Mouse (Mus musculus): ENCODE measurements around the gene Sh3rf3.

GRCm38 (mm10) chr10:59106644-59107043 lies 293.5 kb downstream of the Sh3rf3 start:
- TF ChIP-seq MAFK (IDR thresholded peaks at IDR 0.05; ENCODE audit: insufficient read depth, low read depth, low read length), result no peak
- TF ChIP-seq CHD2 (IDR thresholded peaks at IDR 0.05; ENCODE audit: low read depth, low read length), result no peak
- TF ChIP-seq HCFC1 (IDR thresholded peaks at IDR 0.05; ENCODE audit: borderline replicate concordance, insufficient read depth, low read length), result no peak
- no peak for TF ChIP-seq ZC3H11A (IDR thresholded peaks at IDR 0.05; ENCODE audit: borderline replicate concordance, low read depth, low read length)
- TF ChIP-seq ZNF384 (IDR thresholded peaks at IDR 0.05; ENCODE audit: low read depth, low read length), result no peak
